Mouse (Mus musculus): Measurements from ENCODE around the gene Psip1.
A peak's percentile ranks its signal among the peaks of the same experiment; 100 is the strongest.

GRCm38 (mm10) chr4:83486117-83486901 lies at the start of gene Psip1:
- no peak for TF ChIP-seq CTCF (IDR thresholded peaks at IDR 0.05; ENCODE audit: control insufficient read depth, insufficient read depth, low read length)
- TF ChIP-seq POLR2A (IDR thresholded peaks at IDR 0.05; ENCODE audit: borderline replicate concordance, control insufficient read depth, low read depth, low read length), result peak; percentile 62; the same call in 1 of the 2 replicates

Measured in bone marrow, adult 2 months (tissue).